Mouse (Mus musculus) layer of hippocampus, adult 2 months (tissue): ENCODE data around the gene H60b. TPM values are rescaled to one million over a fixed set of nuclear protein-coding genes. Genes with fewer than 3 reads are reported as not detected.
"Not testable (repeated sequence)": the region's sequence is repeated elsewhere in the genome, so short reads cannot be mapped to it uniquely, and the experiment has no call there.

Experiments
- DNase-seq, 2 experiments: peaks; one replicate each; pipeline ENCODE4 v3.0.0; 2022; ENCODE audit warnings: low spot score in 2 of 2
- H3K27ac ChIP-seq: fragments of 200-600 bp; 2 replicates; pipeline ENCODE4 v1.8.1; 2022
- H3K4me3 ChIP-seq: fragments of 200-600 bp; 2 replicates; pipeline ENCODE4 v1.8.1; 2022; ENCODE audit warnings: mild to moderate bottlenecking
- CTCF ChIP-seq: fragments of 200-600 bp; conservative IDR thresholded peaks from 2 replicates; pipeline ENCODE4 v1.8.1; 2022; ENCODE audit warnings: antibody characterized with exemption, mild to moderate bottlenecking, moderate library complexity
- total RNA-seq, 2 experiments: library from RNA; stranded (reverse); gene quantifications; 2 replicates each; pipeline ENCODE4 v1.2.3; 2021

Gene H60b
- total RNA-seq, 2 experiments from 2014 or later: not detected

GRCm38 (mm10) chr10:22206443-22206842 lies 48.1 kb downstream of the H60b start:
- H3K4me3 ChIP-seq, H3K27ac ChIP-seq, DNase-seq: not testable (repeated sequence)

GRCm38 (mm10) chr10:22212012-22212696 lies 53.8 kb downstream of the H60b start:
- TF ChIP-seq CTCF: peak; percentile 65
- not testable (repeated sequence) for H3K27ac ChIP-seq, H3K4me3 ChIP-seq
- peak in 1 of 2 experiments; percentile 26 for DNase-seq

GRCm38 (mm10) chr10:22223474-22224349 lies 65.3 kb downstream of the H60b start:
- H3K4me3 ChIP-seq, H3K27ac ChIP-seq: not testable (repeated sequence)
- DNase-seq: peak in 1 of 2 experiments; percentile 2

DNA sequence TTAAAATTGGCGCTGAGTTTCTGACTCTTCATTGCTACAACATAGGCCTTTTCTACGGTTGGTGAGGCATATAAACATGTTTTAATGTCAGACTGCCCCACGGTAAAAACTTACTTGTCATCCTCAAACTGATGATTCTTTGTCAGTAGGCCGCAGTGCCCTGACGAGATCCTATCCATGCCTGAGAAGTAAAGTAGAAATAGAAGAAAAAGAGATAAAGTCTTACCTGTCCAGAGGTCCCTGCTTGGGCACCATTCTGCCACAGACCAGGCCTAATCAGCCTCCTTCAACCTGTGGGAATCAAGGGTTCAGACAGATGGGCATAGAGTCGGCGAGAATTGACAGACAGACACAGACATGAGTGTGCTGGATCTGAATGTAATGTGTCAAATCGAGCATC lies 106.7 kb downstream of the H60b start:
- no peak for DNase-seq
- no peak overlapping the region for H3K4me3 ChIP-seq
- H3K27ac ChIP-seq: no peak overlapping the region
- TF ChIP-seq CTCF: no peak

- H3K4me3 ChIP-seq, DNase-seq, H3K27ac ChIP-seq: not testable (repeated sequence)
Observed at GRCm38 (mm10) chr10:22270879-22271786, 112.7 kb downstream of the H60b start.

- not testable (repeated sequence) for DNase-seq, H3K27ac ChIP-seq, H3K4me3 ChIP-seq
Observed at GRCm38 (mm10) chr10:22272914-22273683, 114.7 kb downstream of the H60b start.

- Histone ChIP-seq H3K27ac (no peak overlapping the region), H3K4me3 (no peak overlapping the region)
- no peak for DNase-seq
- TF ChIP-seq CTCF: no peak
Observed at GRCm38 (mm10) chr10:22273684-22274305, 115.4 kb downstream of the H60b start.

GRCm38 (mm10) chr10:22274445-22275057 lies 116.2 kb downstream of the H60b start:
- no peak overlapping the region for H3K27ac ChIP-seq
- DNase-seq: no peak
- TF ChIP-seq CTCF: no peak
- H3K4me3 ChIP-seq: no peak overlapping the region

GRCm38 (mm10) chr10:22278468-22278867 lies 120.1 kb downstream of the H60b start:
- not testable (repeated sequence) for DNase-seq

DNA sequence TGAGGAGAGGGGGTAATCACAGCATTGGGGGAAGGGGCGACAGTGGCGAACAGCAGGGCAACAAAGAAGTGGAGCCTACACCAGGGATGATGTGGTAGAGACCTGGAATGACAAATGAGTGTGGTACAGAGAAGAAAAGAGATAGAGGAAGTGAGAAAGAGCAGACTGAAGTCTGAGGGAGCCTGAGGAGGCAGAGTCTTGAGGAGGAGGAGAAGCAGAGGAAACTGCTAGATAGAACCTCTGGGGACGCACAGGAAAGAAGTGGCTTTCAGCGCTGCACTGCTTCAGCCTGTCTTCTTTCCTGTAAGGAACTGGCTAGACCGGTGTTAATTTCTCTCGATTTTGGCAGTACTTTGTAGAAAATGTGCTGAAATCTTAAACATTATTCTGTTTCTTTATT lies 124.4 kb downstream of the H60b start:
- no peak overlapping the region for H3K4me3 ChIP-seq
- no peak for TF ChIP-seq CTCF
- DNase-seq: no peak
- no peak overlapping the region for H3K27ac ChIP-seq

More at GRCm38 (mm10) chr10:22278468-22278867, 120.1 kb downstream of the H60b start:
- not testable (repeated sequence) for H3K27ac ChIP-seq, H3K4me3 ChIP-seq

- H3K4me3 ChIP-seq: no peak overlapping the region
- H3K27ac ChIP-seq: no peak overlapping the region
- DNase-seq: no peak
- TF ChIP-seq CTCF: no peak
Observed at GRCm38 (mm10) chr10:22295676-22296075, 137.3 kb downstream of the H60b start.
